Mouse (Mus musculus) C2C12 (cell line): ENCODE data around the gene Mep1a. TPM values are rescaled to one million over a fixed set of nuclear protein-coding genes. Genes with fewer than 3 reads are reported as not detected.

Source experiments
- H3K27me3 ChIP-seq: one replicate; pipeline ENCODE4 v1.6.1; 2011; ENCODE audit not compliant: control insufficient read depth, insufficient read depth, insufficient read length
- H3K36me3 ChIP-seq: one replicate; pipeline ENCODE4 v1.6.1; 2011; ENCODE audit not compliant: control insufficient read depth, insufficient read depth
- H3K4me3 ChIP-seq: one replicate; pipeline ENCODE4 v1.5.1; 2011; ENCODE audit warnings: mild to moderate bottlenecking, control low read depth; ENCODE audit not compliant: poor library complexity, insufficient read depth, severe bottlenecking
- H3K79me2 ChIP-seq: one replicate; pipeline ENCODE4 v1.6.1; 2011; ENCODE audit not compliant: control insufficient read depth, insufficient read depth
- H3K79me3 ChIP-seq: one replicate; pipeline ENCODE4 v1.6.1; 2011; ENCODE audit warnings: low read depth, control low read depth
- H3ac ChIP-seq: one replicate; pipeline ENCODE3; 2011; ENCODE audit warnings: low read depth; ENCODE audit not compliant: control insufficient read depth, insufficient read length
- CEBPB ChIP-seq: IDR thresholded peaks from one replicate; pipeline ENCODE4 v1.6.1; 2011; ENCODE audit warnings: low read depth, mild to moderate bottlenecking, control low read depth, moderate library complexity
- CTCF ChIP-seq: IDR thresholded peaks from one replicate; pipeline ENCODE4 v1.5.1; 2011; ENCODE audit not compliant: control insufficient read depth, insufficient read depth, insufficient read length
- FOSL1 ChIP-seq: IDR thresholded peaks from one replicate; pipeline ENCODE4 v1.8.0; 2011; ENCODE audit warnings: mild to moderate bottlenecking, low read length; ENCODE audit not compliant: poor library complexity, insufficient read depth, severe bottlenecking
- MAX ChIP-seq: IDR thresholded peaks from one replicate; pipeline ENCODE4 v1.6.1; 2011; ENCODE audit warnings: mild to moderate bottlenecking, control low read depth
- MYOD1 ChIP-seq: IDR thresholded peaks from one replicate; pipeline ENCODE4 v1.6.1; 2011; ENCODE audit warnings: low read depth; ENCODE audit not compliant: control insufficient read depth, insufficient read length
- MYOG ChIP-seq: IDR thresholded peaks from one replicate; pipeline ENCODE4 v1.6.1; 2011; ENCODE audit not compliant: control insufficient read depth, insufficient read length; ENCODE audit errors: extremely low read depth
- USF1 ChIP-seq: IDR thresholded peaks from one replicate; pipeline ENCODE4 v1.6.1; 2011; ENCODE audit warnings: low read depth, mild to moderate bottlenecking, control low read depth, moderate library complexity
- polyA plus RNA-seq: library from polyadenylated mRNA; unstranded; fragments of >200 nt; fragmentation: generic; extraction: Trizol; gene quantifications from one replicate; pipeline ENCODE4 v1.2.1, GENCODE M21; 2012; ENCODE audit warnings: missing spikeins

Gene Mep1a
- polyA plus RNA-seq, 1 experiment, result not detected

DNA sequence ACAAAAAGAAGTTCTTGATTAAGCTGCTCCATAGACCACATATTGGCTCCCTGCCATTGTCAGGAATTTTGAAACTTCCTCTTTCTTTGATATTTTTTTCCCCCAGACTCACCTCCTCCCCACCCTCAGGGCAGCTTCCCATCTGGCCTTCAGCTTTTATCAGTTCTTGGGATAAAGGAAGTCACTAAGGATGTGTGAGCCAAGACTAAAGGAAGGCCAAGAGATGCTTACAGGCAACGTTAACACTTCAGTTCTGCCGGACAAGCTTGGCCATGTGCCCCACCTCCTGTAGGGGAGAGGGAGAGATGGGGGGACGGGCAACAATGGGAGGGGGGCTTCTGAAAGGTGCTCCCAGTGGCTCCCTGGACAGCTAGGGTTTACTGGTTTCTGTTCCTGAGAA, 32.6 kb downstream of the Mep1a start:
- Histone ChIP-seq H3K27me3 (no peaks in the 10 kb centered on the region), H3ac (no peak overlapping the region), H3K79me3 (no peaks in the 10 kb centered on the region), H3K36me3 (no peaks in the 10 kb centered on the region), H3K79me2 (no peaks in the 10 kb centered on the region), H3K4me3 (no peak overlapping the region)
- TF ChIP-seq CTCF (no peak), CEBPB (no peak), MYOD1 (no peak), FOSL1 (no peak)

- no peaks in the 10 kb centered on the region for H3K27me3 ChIP-seq
- TF ChIP-seq USF1, result no peak
- TF ChIP-seq CTCF, result peak; percentile 46
- H3K36me3 ChIP-seq, result no peaks in the 10 kb centered on the region
These were observed 42.1 kb downstream of the Mep1a start for GRCm38 (mm10) chr17:43460245-43461181.

DNA sequence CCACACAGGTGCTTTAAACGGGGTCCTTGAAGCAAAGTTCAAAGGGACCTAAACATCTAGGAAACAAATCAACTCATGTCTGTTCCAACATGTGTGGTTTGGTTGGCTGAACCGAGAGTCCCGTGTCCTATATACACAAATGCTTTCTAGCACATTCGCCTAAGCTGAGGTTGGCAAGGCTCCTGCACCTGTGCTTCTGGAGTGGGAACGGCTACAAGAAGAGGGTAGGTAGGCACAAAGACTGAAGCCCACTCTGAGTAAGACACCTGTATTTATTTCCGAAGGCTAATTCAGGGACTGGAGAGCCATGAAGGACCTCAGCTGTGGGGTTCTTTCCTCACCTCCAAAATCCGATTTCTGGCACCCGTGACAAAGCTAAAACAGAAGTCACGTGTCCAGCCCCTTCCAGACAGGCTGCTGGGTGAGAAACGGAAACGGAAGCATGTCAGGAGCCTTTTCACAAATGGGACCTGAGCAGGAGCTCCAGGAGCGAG, 42.8 kb downstream of the Mep1a start:
- Histone ChIP-seq H3K79me3 (no peaks in the 10 kb centered on the region), H3K27me3 (no peaks in the 10 kb centered on the region), H3K4me3 (no peak overlapping the region), H3K36me3 (no peaks in the 10 kb centered on the region), H3ac (no peak overlapping the region), H3K79me2 (no peaks in the 10 kb centered on the region)
- TF ChIP-seq USF1, result no peak
- no peak for TF ChIP-seq MAX
- TF ChIP-seq MYOG, result no peak
- TF ChIP-seq CTCF, result no peak
- no peak for TF ChIP-seq MYOD1
- TF ChIP-seq FOSL1, result no peak
- no peak for TF ChIP-seq CEBPB

More at GRCm38 (mm10) chr17:43460245-43461181, 42.1 kb downstream of the Mep1a start:
- no peak overlapping the region for H3ac ChIP-seq
- H3K4me3 ChIP-seq, result no peak overlapping the region
- H3K79me3 ChIP-seq, result no peaks in the 10 kb centered on the region
- no peaks in the 10 kb centered on the region for H3K79me2 ChIP-seq

- Histone ChIP-seq H3K27me3 (no peaks in the 10 kb centered on the region), H3ac (no peak overlapping the region), H3K4me3 (no peak overlapping the region), H3K79me2 (no peaks in the 10 kb centered on the region), H3K36me3 (no peaks in the 10 kb centered on the region), H3K79me3 (no peaks in the 10 kb centered on the region)
- no peak for TF ChIP-seq CEBPB
- TF ChIP-seq MAX, result peak; percentile 62
These were observed 44.0 kb downstream of the Mep1a start for GRCm38 (mm10) chr17:43458598-43458997.

- Histone ChIP-seq H3K79me2 (no peaks in the 10 kb centered on the region), H3K4me3 (no peak overlapping the region), H3K79me3 (no peaks in the 10 kb centered on the region), H3K36me3 (no peaks in the 10 kb centered on the region), H3K27me3 (no peaks in the 10 kb centered on the region), H3ac (no peak overlapping the region)
- TF ChIP-seq CEBPB (no peak), USF1 (no peak), FOSL1 (no peak), CTCF (no peak), MYOG (no peak), MYOD1 (no peak), MAX (no peak)
These were observed 51.4 kb downstream of the Mep1a start for GRCm38 (mm10) chr17:43451216-43451615.

GRCm38 (mm10) chr17:43434485-43434884, 68.1 kb downstream of the Mep1a start:
- TF ChIP-seq MYOG, result no peak
- no peak for TF ChIP-seq FOSL1
- no peak for TF ChIP-seq CTCF
- no peak for TF ChIP-seq MAX
- no peak for TF ChIP-seq USF1
- no peak for TF ChIP-seq MYOD1
- no peak for TF ChIP-seq CEBPB
- no peaks in the 10 kb centered on the region for H3K36me3 ChIP-seq
- H3K79me2 ChIP-seq, result no peaks in the 10 kb centered on the region
- no peaks in the 10 kb centered on the region for H3K27me3 ChIP-seq
- H3K4me3 ChIP-seq, result no peak overlapping the region
- no peak overlapping the region for H3ac ChIP-seq
- H3K79me3 ChIP-seq, result no peaks in the 10 kb centered on the region
